Mouse (Mus musculus) naive thymus-derived CD4-positive, alpha-beta T cell, adult 5 months (primary cell): ENCODE results near the gene Gm8113. TPM values are rescaled to one million over a fixed set of nuclear protein-coding genes. Genes with fewer than 3 reads are reported as not detected.

Experiments used
- polyA plus RNA-seq: library from polyadenylated mRNA; unstranded; fragments of 100-300 nt; shearing (Covaris generic); gene quantifications from one replicate; pipeline ENCODE4 v1.2.1, GENCODE M21; 2017

Gm8113 gene
- polyA plus RNA-seq, result 0.19 TPM

GRCm38 (mm10) chr14:43924688-43925403 lies at the start of gene Gm8113:
Gene Gm8113 (plus strand): TSS chr14:43925390.

GRCm38 (mm10) chr14:43875417-43875816 lies 49.8 kb upstream of the Gm8113 start, which contains the start of gene Ear1:
Gene Ear1 (minus strand): TSS chr14:43875517.

GRCm38 (mm10) chr14:43923459-43923858 lies 1.7 kb upstream of the Gm8113 start, which contains the start of gene Ear10:
Gene Ear10 (minus strand): TSS chr14:43923559.

GRCm38 (mm10) chr14:43956769-43957168 lies 31.6 kb downstream of the Gm8113 start, which contains the start of gene Ang5:
Gene Ang5 (plus strand): TSS chr14:43957069.

Other genes with a start within 250 kb of the Gm8113 start
- not detected for gene Gm8165, start 248.2 kb upstream of the Gm8113 start, polyA plus RNA-seq
- 0.82 TPM for gene Gm7324, start 227.6 kb upstream of the Gm8113 start, polyA plus RNA-seq
- not detected for gene Gm16506, start 197.9 kb upstream of the Gm8113 start, polyA plus RNA-seq
- not detected for gene Gm6526, start 177.5 kb upstream of the Gm8113 start, polyA plus RNA-seq
- not detected for gene Gm8180, start 140.6 kb upstream of the Gm8113 start, polyA plus RNA-seq
- gene Ear1, start 49.9 kb upstream of the Gm8113 start, polyA plus RNA-seq, result not detected
- gene Ear10, start 1.8 kb upstream of the Gm8113 start, polyA plus RNA-seq, result not detected
- gene Ang5, start 31.7 kb downstream of the Gm8113 start, polyA plus RNA-seq, result not detected
- not detected for gene Ang6, start 76.9 kb downstream of the Gm8113 start, polyA plus RNA-seq
- not detected for gene Ear2, start 177.3 kb downstream of the Gm8113 start, polyA plus RNA-seq
- gene Gm3327, start 198.5 kb downstream of the Gm8113 start, polyA plus RNA-seq, result not detected